In genomic region chr16:76927901-76928300, GRCm38 (mm10) we compare ENCODE assay signal across 23 mouse cellular contexts.
"Had no signal": no experiment of that assay in that cellular context is flagged by ENCODE, and none has a peak within 500 bp of the region (broad histone marks: within the 10 kb centered on the region; RNA-seq: fewer than 3 reads in every experiment).

No protein-coding gene starts in this region.

- H3K4me3 ChIP-seq: liver, embryonic 13.5 days; liver, embryonic 15.5 days; lung, embryonic 15.5 days; megakaryocyte, embryonic 14.5 days; midbrain, embryonic 10.5 days; midbrain, embryonic 12.5 days; myocyte; neural tube, embryonic 13.5 days; neural tube, embryonic 15.5 days; stomach, embryonic 15.5 days had no signal

- H3K9ac ChIP-seq: liver, embryonic 13.5 days; liver, embryonic 15.5 days; liver, postnatal 0 days; lung, embryonic 15.5 days; midbrain, embryonic 12.5 days; neural tube, embryonic 13.5 days; neural tube, embryonic 15.5 days; stomach, embryonic 15.5 days had no signal

- ATAC-seq: liver, postnatal 0 days; lung, postnatal 0 days; midbrain, embryonic 16.5 days had no signal

- H3K4me1 ChIP-seq: liver, embryonic 13.5 days; liver, embryonic 15.5 days; lung, embryonic 15.5 days; megakaryocyte, embryonic 14.5 days; midbrain, embryonic 10.5 days; midbrain, embryonic 12.5 days; neural tube, embryonic 13.5 days; neural tube, embryonic 15.5 days; stomach, embryonic 15.5 days had no signal

- H3K27ac ChIP-seq: liver, embryonic 13.5 days; liver, embryonic 15.5 days; lung, embryonic 15.5 days; macrophage; midbrain, embryonic 10.5 days; midbrain, embryonic 12.5 days; neural tube, embryonic 13.5 days; neural tube, embryonic 15.5 days; stomach, embryonic 15.5 days had no signal

- DNase-seq: liver, embryonic 13.5 days; liver, postnatal 0 days; lung, adult 2 months; lung, postnatal 14 days; lung, postnatal 36 days; retina, postnatal 1 day; right cerebral cortex, adult 18-20 months; right cerebral cortex, postnatal 25 days; thymus, adult 2 months; thymus, postnatal 25 days; thymus, postnatal 4 days had no signal

- H3K27me3 ChIP-seq: liver, embryonic 13.5 days; liver, embryonic 15.5 days; lung, embryonic 15.5 days; megakaryocyte, embryonic 14.5 days; midbrain, embryonic 12.5 days; neural tube, embryonic 13.5 days; neural tube, embryonic 15.5 days; stomach, embryonic 15.5 days had no signal

- H3K4me2 ChIP-seq: liver, embryonic 13.5 days; liver, embryonic 15.5 days; lung, embryonic 15.5 days; midbrain, embryonic 12.5 days; neural tube, embryonic 13.5 days; neural tube, embryonic 15.5 days; stomach, embryonic 15.5 days had no signal

- H3K36me3 ChIP-seq: liver, embryonic 13.5 days; liver, embryonic 15.5 days; lung, embryonic 15.5 days; midbrain, embryonic 10.5 days; midbrain, embryonic 12.5 days; neural tube, embryonic 13.5 days; neural tube, embryonic 15.5 days; stomach, embryonic 15.5 days had no signal

- H3K9me3 ChIP-seq: liver, embryonic 13.5 days; liver, embryonic 15.5 days; lung, embryonic 15.5 days; megakaryocyte, embryonic 14.5 days; midbrain, embryonic 10.5 days; midbrain, embryonic 12.5 days; neural tube, embryonic 13.5 days; neural tube, embryonic 15.5 days; stomach, embryonic 15.5 days had no signal
